Mouse (Mus musculus) cerebellum, adult 8-10 months (tissue): ENCODE measurements around the gene Fam135a.
"Not testable (repeated sequence)": the region's sequence is repeated elsewhere in the genome, so short reads cannot be mapped to it uniquely, and the experiment has no call there.

Experiments
- DNase-seq: peaks from one replicate; pipeline ENCODE4 v3.0.0; 2022

The Fam135a gene

DNA sequence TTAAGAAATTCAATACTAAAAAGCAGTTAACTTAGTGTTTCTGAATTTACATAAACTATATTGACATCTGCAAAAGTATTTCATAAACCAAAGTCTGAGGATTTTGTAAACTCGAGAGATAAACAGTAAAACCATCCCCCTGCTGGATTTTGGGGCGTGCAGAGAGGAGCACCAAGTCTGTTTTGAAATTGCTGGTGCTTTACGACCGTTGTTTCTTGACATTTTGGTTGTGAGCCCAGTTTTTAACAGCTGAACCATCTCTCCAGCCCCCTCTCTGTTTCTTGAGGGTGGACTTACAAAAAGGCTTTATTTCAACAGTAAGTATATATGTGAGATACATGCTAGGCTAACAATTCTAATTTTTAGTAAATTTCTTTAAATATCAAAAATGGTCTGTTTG lies 33.4 kb downstream of the Fam135a start:
- DNase-seq = no peak

GRCm38 (mm10) chr1:24055706-24056105 lies 44.4 kb downstream of the Fam135a start:
- no peak for DNase-seq

DNA sequence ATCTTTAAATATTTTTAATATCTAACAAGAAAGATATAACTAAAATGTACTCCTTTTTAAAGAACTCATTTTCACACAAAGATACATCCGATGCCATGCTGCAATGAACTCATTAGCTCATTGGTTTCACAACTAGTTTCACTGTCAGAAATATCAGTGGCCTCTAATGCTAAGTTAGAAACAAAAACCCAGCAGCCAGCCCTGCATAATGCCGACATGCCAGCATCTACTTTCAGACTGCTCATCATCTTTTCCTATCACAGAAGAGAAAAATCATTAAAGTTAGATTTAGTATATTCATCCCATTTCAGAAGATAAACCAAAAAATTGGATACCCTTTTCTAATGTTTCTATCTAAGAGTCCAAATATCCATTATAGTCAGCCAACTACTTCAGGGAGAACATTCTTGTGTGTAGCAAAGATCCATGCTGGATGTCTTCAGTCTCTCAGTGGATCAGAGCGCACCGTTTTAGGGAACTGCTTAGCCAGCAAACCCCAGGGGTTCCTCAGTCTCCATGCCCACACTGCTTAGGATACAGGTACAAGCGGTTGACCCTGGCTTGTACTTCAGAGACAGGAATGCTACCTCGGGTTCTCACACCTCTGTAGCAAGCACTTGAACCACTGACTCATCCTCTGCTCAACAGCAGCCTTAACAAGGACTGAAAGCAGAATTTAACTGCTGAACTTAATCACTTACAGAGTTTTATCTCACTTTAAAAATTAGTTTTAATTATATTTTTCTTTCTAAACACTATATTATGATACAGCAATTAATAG lies 53.2 kb downstream of the Fam135a start:
- no peak for DNase-seq

GRCm38 (mm10) chr1:24045627-24046026 lies 54.5 kb downstream of the Fam135a start:
- DNase-seq = no peak

- no peak for DNase-seq
Measured at GRCm38 (mm10) chr1:24043007-24043406, 57.1 kb downstream of the Fam135a start.

DNA sequence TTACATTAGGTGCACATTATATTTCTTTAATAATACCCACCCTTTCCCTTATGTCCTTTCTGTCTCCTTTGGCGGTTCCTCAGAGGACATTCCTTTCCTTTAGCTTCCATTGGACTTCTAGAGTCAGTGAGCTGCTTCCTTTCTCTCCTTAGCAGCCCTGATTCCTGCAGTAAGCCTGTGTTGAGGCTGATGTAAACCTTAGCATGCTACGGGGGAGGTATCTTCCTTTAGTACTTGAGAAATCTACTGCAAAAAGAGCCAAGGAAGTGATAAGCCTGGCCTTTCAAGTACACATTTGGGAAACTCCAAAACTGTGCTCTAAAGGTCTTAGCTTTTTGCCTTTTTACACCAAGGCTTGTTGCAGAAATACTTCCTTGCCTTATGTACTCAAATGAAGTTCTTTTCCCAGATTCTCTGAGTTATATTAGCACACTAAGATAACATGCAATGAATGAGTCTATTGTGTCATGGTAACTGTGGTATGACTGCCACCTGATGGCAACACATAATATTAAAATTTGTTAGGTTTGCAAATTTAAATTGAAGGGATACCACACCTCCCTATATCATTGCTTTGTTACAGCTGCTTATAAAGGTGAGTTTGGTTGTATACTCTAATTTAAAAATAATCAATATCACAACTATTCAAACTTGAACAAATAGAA lies 66.2 kb downstream of the Fam135a start:
- DNase-seq = no peak

GRCm38 (mm10) chr1:24010821-24011220 lies 89.3 kb downstream of the Fam135a start:
- no peak for DNase-seq

DNA sequence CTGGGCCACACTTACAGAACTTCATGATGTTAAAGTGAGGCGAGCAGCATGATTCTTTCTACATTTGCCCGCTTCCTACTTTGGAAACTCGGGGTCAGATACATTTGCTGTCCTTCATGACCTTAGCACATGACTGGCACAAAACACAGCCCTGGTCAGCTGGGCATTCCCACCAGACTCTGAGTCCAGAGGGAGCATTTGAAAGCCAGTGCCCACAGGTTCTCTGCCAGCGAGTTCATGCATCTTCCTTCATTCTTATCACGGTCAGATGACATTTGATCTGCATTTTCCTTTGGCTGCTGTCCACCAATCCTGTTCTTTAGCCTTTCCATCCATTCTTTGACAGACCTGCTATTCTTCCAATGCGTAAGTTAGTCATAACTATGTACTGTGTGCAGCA lies 90.1 kb downstream of the Fam135a start:
- DNase-seq = no peak

- DNase-seq = no peak
Measured at GRCm38 (mm10) chr1:24007621-24008020, 92.5 kb downstream of the Fam135a start.

DNA sequence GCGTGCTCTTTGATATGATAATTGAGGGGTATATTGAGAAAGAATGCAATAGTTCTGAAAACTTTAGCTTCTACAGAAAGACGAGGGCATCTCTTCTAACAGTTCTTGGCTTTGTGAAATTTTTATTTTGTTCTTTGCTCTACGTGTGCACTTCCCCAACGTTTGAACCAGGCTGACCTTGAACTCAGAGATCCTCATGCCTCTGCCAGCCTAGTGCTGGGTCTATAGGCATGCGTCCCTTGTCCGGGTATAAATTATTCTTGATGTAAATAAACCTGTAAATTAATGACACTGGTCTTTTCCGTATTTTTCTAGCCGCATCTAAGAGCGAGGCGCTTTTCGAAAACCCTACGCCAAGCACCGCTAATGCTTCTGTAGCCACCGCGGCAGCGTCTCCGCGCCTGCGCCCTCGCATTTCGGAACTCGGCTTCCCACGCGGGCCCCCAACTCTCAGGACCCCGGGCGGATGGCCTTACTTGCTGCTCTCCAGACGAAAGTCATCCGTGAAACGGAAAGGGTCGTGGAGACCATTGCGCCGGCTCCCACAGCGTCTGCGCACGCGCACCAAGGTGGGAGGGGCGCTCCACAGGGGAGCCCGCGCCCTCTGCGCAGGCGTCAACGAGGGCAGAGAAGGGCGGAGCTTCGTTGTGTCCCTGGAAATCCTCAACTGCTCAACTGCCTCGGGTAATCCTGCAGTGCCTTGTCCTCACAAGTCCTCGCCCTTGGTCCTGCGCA lies 94.9 kb downstream of the Fam135a start, which contains the start of gene Sdhaf4:
Gene Sdhaf4 (minus strand): TSS at position 587 of the 735 bp plus-strand sequence.
- peak; percentile 92 for DNase-seq

GRCm38 (mm10) chr1:23999318-23999717 lies 100.8 kb downstream of the Fam135a start:
- DNase-seq = no peak

GRCm38 (mm10) chr1:23998866-23999265 lies 101.3 kb downstream of the Fam135a start:
- no peak for DNase-seq

DNA sequence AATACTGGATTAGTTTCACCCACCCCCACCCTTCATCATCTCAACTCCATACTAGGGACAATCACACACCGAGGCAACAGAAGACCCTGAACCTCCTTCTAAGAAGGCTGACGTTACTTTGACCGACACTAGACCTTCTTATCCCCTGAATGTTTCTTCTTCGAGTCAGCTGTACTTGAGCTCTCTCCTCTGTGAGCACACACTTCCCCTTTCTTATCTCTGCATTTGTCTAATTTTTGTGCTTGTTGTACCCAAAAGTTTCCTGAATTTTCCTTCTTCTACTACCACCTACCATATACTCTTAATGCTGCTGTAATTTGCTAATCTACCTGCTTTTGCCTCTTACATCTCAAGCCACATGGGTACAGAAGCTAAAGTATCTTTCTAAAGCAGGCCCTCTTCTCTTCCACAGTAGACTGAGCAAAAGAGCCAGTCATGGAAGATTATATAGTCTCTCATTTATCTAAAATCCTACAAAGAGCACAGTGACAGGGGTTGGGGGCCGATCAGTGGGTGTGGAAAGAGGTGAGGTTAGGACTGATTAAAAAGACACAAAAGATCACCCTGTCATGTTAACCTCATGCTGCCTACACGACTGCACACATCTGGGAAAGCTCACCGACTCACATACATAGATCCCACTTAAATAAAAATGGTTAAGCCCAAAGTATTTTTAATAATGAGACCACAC lies 101.9 kb downstream of the Fam135a start:
- DNase-seq = no peak

- DNase-seq = no peak
Measured at GRCm38 (mm10) chr1:23997493-23997892, 102.6 kb downstream of the Fam135a start.

GRCm38 (mm10) chr1:23995420-23995819 lies 104.7 kb downstream of the Fam135a start:
- no peak for DNase-seq

DNA sequence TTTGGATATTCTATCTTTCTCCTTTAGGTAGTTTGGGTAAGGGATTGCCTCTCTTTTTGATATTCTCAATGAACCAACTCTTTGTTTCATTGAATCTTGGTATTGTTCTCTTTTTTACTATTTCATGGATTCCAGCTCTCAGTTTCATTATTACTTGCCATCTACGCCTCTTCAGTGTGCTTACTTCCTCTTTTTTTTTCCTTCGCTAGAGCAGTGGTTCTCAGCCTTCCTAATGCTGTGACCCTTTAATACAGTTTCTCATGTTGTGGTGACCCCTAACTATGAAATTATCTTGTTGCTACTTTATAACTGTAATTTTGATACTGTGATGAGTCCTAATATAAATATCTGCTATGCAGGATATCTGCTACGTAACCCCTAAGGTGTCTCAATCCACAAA lies 117.0 kb downstream of the Fam135a start:
- DNase-seq = no peak

DNA sequence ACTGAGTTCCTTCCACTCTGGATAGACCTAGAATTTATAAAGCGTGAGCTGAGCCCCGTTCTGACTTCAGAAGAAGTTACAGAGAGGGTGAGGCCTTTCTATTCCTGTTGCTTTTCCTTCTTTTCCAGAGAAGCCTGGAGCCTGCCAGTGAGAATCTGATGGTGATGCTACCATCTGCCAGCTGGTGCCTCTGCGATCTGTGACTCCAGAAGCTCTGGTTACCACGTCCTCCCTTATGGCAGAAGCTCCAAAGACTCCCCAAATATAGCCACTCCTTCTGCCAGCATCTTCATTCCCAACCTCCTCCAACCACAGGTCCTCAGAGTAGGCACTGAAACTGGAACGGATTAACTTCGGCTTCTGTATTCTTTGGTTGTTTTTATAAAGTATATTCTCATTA lies 121.9 kb downstream of the Fam135a start:
- no peak for DNase-seq

DNA sequence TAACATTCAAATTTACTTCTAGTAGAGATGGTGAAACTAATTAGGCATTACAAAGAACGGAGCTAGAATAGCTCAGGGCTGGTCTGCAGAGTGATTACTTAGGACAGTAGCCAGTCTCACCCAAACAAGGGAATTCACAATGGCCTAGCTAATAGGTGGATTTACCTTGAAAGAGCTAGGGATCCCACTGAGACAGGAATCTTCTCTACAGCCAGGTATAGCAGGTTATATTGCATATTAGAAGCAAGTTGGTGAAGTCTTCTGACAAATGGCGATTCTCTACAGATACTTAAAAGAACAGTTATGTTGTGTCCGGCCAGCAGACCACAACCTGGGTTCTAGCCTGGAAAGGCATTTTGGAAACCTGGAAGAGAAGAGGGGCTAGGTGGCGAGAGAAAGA lies 129.0 kb downstream of the Fam135a start:
- DNase-seq = not testable (repeated sequence)

DNA sequence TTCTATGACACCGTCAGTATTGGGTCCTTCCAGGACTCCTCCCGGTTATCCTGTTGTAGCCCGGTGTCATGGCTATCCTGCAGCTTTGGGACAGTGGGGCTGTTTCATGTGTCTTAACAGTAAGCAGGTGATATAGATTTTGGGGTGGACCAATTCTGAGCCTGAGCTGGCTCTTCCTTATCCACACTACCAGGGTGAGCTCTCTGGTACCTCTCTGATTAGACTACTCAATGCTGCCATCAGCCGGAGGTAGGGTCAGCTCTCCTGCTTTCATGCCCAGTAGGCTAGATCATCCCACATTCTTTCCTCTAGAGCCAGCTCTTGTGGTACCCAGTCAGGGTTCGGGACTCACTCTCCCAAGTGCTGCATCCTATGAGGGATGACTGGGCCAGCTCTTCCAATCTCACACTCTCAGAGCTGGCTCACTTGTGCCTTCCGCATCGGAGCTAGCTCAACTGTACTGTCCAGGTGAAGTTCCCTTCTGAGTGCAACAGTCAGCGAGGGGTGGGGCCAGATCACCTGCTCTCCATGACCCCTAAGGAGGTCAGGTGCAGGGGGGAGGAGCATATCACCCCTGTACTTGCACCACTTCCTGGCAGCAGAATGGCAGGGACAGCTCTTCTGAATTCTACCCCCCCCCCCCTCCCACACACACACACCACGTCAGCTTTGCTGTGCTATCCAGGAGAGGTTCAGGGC lies 132.0 kb downstream of the Fam135a start:
- no peak for DNase-seq

DNA sequence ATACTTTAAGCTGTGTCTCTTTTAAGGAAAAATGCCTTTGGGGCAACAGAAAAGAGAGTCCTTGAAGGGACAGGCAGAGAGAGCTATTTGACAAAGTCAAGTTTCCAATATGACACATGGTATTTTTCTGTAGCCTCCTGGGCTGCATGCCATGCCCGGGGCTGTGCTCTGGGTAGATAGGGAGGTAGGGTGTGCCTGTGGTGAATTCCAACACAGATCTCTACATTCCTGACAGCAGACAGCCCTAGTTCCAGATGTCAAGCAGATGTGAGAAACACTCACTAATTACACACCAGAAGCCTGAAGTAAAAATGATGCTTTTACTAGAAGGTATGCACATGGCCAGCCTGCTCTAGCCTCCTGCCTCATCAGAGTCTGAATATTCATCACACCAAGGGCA lies 133.9 kb downstream of the Fam135a start:
- DNase-seq = no peak
